Mouse (Mus musculus) intestine, postnatal 0 days (tissue): ENCODE data around the gene Actn2. TPM values are rescaled to one million over a fixed set of nuclear protein-coding genes. Genes with fewer than 3 reads are reported as not detected.

ENCODE experiments used
- ATAC-seq: fragments of 200-750 bp; cut with Nextera tagmentation; 2 replicates; pipeline ENCODE4 v1.8.0; 2017; ENCODE audit warnings: mild to moderate bottlenecking, moderate TSS enrichment, moderate library complexity
- H3K27ac ChIP-seq: fragments of 300-500 bp; sonication (generic); 2 replicates; pipeline ENCODE4 v1.5.1; 2014; ENCODE audit warnings: mild to moderate bottlenecking, low read depth, low read length, moderate library complexity
- H3K27me3 ChIP-seq: fragments of 300-500 bp; sonication (generic); replicated peaks from 2 replicates; pipeline ENCODE4 v1.6.1; 2014; ENCODE audit warnings: low read length, mixed read lengths; ENCODE audit not compliant: control insufficient read depth, insufficient read depth
- H3K36me3 ChIP-seq: fragments of 300-500 bp; sonication (generic); 2 replicates; pipeline ENCODE4 v1.6.1; 2014; ENCODE audit warnings: mild to moderate bottlenecking, moderate library complexity; ENCODE audit not compliant: control insufficient read depth, insufficient read depth
- H3K4me1 ChIP-seq: fragments of 300-500 bp; sonication (generic); replicated peaks from 2 replicates; pipeline ENCODE4 v1.6.1; 2014; ENCODE audit warnings: antibody characterized with exemption, low read length, mixed read lengths; ENCODE audit not compliant: control insufficient read depth, insufficient read depth
- H3K4me2 ChIP-seq: fragments of 300-500 bp; sonication (generic); replicated peaks from 2 replicates; pipeline ENCODE4 v1.6.1; 2014; ENCODE audit warnings: low read depth, mild to moderate bottlenecking, moderate library complexity
- H3K4me3 ChIP-seq: fragments of 300-500 bp; sonication (generic); 2 replicates; pipeline ENCODE4 v1.5.1; 2014; ENCODE audit warnings: low read depth, low read length
- H3K9ac ChIP-seq: fragments of 300-500 bp; sonication (generic); 2 replicates; pipeline ENCODE4 v1.6.1; 2014; ENCODE audit warnings: mild to moderate bottlenecking, low read depth, low read length
- H3K9me3 ChIP-seq: fragments of 300-500 bp; sonication (generic); 2 replicates; pipeline ENCODE4 v1.6.1; 2016; ENCODE audit warnings: mixed run types; ENCODE audit not compliant: control insufficient read depth
- CTCF ChIP-seq: sonication (generic); IDR thresholded peaks from 2 replicates; pipeline ENCODE4 v1.5.1; 2016; ENCODE audit warnings: low read depth, mild to moderate bottlenecking, control low read depth, antibody characterized with exemption, moderate library complexity
- WGBS: fragments of 180-500 bp; shearing (Covaris S2); extraction: QIAGEN DNeasy Blood & Tissue Kit; methylation state at CpG from one replicate; pipeline ENCODE4 v1.1.7; 2014; 5-methylcytosine and 5-hydroxymethylcytosine counted together
- polyA plus RNA-seq: library from polyadenylated mRNA; unstranded; fragments of >200 nt; fragmentation: Nextera tagmentation; extraction: Ambion mirVana; gene quantifications from 2 replicates; pipeline ENCODE4 v1.2.1, GENCODE M21; 2015

Actn2 gene
- polyA plus RNA-seq, 1 experiment from 2014 or later = 1.2 TPM

- peaks cover 54% of the 10 kb centered on the region for H3K36me3 ChIP-seq
- no peak for ATAC-seq
- WGBS = 93% methylated on average over 4 of the region's 4 CpGs
Measured at GRCm38 (mm10) chr13:12232141-12232540, 108.4 kb downstream of the Actn2 start.

GRCm38 (mm10) chr13:12228248-12228647 lies 112.3 kb downstream of the Actn2 start:
- no peaks in the 10 kb centered on the region for H3K4me1 ChIP-seq
- no peak overlapping the region for H3K27ac ChIP-seq
- H3K4me2 ChIP-seq = no peak overlapping the region
- H3K27me3 ChIP-seq = no peaks in the 10 kb centered on the region
- WGBS = 78% methylated on average over 4 of the region's 4 CpGs
- TF ChIP-seq CTCF = no peak
- no peak for ATAC-seq
- H3K9ac ChIP-seq = no peak overlapping the region
- no peaks in the 10 kb centered on the region for H3K9me3 ChIP-seq
- no peak overlapping the region for H3K4me3 ChIP-seq
- peaks cover 57% of the 10 kb centered on the region for H3K36me3 ChIP-seq

More at GRCm38 (mm10) chr13:12232141-12232540, 108.4 kb downstream of the Actn2 start:
- Histone ChIP-seq H3K27me3 (no peaks in the 10 kb centered on the region), H3K27ac (no peak overlapping the region), H3K9ac (no peak overlapping the region), H3K4me3 (no peak overlapping the region), H3K4me1 (no peaks in the 10 kb centered on the region), H3K4me2 (no peak overlapping the region), H3K9me3 (no peaks in the 10 kb centered on the region)
- TF ChIP-seq CTCF = no peak

- TF ChIP-seq CTCF = no peak
- Histone ChIP-seq H3K9ac (no peak overlapping the region), H3K36me3 (peaks cover 53% of the 10 kb centered on the region), H3K27ac (no peak overlapping the region), H3K9me3 (no peaks in the 10 kb centered on the region), H3K4me3 (no peak overlapping the region), H3K4me2 (no peak overlapping the region), H3K4me1 (no peaks in the 10 kb centered on the region), H3K27me3 (no peaks in the 10 kb centered on the region)
- ATAC-seq = no peak
- WGBS = 67% methylated on average over 5 of the region's 5 CpGs
Measured at GRCm38 (mm10) chr13:12227606-12228005, 113.0 kb downstream of the Actn2 start.

Other genes with a start within 250 kb of the Actn2 start
- gene Ryr2, start 233.8 kb downstream of the Actn2 start, polyA plus RNA-seq = 0.68 and 0.74 TPM in 2 replicates
- gene Mtr, start 82.6 kb downstream of the Actn2 start, polyA plus RNA-seq = 2.3 and 2.8 TPM in 2 replicates
- gene Heatr1, start 54.3 kb upstream of the Actn2 start, polyA plus RNA-seq = 3.9 and 4.2 TPM in 2 replicates
- gene Lgals8, start 124.2 kb upstream of the Actn2 start, polyA plus RNA-seq = 53.2 and 55.6 TPM in 2 replicates
- gene Edaradd, start 179.7 kb upstream of the Actn2 start, polyA plus RNA-seq = 0.14 and 0.17 TPM in 2 replicates
- 6.1 and 6.5 TPM in 2 replicates for gene Ero1lb, start 225.1 kb upstream of the Actn2 start, polyA plus RNA-seq